Mouse (Mus musculus): Measurements from ENCODE around the gene Bag6.
A peak's percentile ranks its signal among the peaks of the same experiment; 100 is the strongest.

Gene Bag6

DNA sequence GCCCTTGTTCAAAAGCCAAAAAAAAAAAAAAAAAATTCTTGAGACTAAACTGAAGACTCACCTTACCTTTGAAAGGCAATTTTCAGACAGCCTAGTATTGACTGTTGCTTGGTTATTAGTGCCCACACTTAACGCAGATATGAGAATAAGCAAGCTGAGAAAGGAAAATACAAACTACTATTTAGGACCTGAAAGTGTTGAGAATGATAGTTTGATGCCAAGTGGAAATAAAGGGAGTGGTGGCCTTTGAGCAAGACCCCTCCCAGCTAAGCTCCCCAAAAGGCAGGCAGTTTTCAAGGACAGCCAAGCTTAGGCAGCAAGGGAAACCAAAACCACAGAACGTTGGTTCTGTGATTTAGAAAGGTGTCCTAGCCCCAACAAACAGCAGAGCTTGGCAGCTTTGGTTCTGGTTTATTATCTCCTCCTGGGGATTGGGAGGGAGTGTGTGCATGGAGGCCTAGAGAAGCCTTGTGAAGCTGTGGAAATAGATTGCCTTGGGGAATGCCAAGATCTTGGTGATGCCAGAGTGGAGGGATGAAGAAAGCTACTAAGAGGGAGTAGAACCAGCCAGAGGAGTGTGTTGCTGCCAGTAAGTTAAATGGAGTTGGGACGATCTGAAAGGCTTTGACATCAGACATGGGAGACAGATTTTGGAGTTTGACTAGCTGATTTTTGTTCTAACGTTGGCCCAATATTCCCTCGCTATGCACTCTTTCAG, 13.1 kb downstream of the Bag6 start:
- DNase-seq (ENCODE audit: low spot score), result no peak

DNA sequence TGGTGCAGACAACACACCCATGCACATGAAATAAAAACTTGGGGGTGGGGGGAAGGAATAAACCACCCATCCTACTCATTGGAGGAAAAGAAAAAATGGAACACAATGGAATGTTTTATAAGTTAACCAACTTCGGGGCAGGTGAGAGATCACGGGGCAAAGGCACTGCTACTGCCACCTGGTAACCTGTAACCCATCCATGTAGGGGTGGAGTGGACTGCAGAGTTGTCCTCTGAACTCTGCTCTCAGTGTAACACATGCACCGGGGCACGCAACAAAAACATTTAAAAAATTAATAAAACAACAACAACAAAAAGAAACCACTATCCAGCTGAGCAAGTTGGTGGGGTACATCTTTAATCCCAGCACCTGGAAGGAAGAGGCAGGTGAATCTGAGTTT, 17.1 kb downstream of the Bag6 start:
- no peak for DNase-seq (ENCODE audit: low spot score)

DNA sequence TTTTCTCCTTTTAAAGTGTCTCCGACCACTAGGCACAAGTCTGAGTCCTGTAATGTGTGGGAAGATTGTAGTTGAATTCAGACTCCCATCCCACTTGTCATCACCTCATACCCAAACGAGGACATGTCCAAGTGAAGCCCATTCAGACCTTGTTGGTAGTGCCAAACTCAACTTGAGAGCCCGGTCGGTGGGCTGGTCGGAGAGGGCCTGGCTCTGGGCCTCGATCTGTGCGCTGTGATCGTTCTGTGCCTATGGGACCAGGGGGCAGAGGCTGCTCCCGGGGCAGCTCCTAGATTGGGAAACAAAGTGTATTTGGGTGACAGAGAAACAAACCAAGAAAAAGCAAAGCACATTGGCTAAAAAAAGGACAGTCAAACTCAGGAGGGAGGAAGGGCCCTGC, 18.1 kb downstream of the Bag6 start:
- DNase-seq (ENCODE audit: low spot score), result no peak

DNA sequence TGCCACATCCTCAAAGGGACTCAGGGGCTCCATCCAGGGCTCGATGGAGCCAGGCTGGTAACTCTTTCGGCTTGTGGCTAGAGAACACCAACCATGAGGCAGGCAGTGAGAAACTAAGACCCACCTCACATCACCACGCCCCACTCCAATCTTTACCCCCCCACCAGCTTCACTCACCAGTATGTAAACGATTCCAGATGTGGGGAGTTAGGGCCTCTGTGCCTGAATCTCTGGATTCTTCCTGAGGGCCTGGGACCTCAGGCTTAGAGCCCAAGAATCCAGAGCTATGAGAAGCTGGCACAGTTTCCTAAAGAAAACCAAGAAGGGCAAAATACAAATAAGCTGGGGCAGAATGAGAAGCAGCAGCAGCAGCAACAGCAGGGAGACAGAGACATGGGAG, 19.0 kb downstream of the Bag6 start:
- DNase-seq (ENCODE audit: low spot score), result no peak

DNA sequence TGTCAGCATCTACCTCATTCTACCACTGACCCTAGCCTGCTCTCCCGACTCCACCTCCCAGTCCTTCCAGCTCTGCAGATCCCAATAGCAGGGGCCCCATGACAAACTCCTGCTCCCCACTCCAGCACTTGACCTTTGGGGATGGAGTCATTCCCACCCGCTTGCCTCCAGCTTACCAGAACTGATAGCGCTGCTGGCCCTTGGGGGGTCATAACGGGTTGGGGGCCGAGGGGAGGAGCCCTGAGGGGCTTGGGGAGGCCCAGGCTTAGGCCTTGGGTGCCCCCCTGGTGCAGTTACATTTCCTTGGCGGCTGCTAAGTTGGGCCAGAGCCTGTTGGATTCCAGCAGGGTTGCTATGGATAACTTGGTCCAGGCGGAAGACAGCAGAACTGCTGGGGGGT, 19.6 kb downstream of the Bag6 start:
- DNase-seq (ENCODE audit: low spot score), result no peak

DNA sequence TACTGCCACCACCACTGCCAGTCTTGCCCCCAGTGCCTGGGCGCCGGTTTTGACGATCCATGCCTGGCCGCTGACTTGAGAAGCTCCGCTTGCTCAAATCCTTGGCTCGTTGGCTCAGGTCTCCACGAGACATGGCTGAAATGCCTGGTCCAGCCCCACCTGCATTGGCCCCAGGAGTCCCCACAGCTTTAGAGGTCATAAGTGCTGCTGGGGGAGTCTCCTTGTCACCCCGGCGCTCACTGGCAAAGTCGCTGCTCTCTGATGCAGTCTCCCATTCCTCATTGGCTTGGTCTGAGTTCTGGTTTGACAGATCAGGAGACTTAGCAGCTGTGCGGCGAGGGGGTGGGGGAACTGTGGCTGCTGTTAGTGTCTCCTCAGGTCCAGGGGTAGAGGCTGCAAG, 20.5 kb downstream of the Bag6 start:
- no peak for DNase-seq (ENCODE audit: low spot score)

DNA sequence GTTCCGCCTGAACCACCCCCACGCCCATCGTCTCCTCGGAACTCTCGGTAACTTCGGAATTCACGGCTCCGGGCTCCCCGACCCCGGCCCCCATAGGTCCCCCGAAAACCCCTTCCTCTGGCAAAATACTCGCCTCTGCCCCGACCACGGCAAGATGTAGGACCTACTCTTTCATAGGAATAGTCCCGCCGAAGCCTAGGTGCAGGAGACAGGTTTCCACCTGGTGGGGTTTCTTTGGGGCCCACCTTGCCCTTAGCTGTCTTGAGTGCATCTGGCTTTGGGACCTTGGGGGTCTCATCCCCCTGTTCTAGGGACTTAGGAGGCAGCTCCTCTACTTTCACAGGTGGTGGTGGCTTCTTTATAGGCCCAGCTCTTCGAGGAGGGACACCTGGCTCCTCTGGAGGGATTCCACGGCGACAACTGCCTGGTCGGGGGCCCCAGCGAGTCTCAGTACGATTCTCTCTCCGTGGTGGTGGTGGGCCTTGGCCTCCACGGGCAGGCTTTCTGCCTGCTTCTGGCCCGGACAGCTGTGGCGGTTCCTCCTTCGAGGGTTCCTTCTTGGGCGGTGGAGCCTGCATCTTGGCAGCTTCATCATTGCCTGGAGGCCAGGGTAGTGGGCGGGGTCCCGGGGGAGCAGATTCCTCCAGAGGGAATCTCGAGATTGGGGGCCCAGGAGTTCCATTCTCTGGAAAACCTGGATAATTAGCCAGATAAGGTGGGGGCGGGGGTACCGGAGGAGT, 21.7 kb downstream of the Bag6 start:
- DNase-seq (ENCODE audit: low spot score), result no peak

DNA sequence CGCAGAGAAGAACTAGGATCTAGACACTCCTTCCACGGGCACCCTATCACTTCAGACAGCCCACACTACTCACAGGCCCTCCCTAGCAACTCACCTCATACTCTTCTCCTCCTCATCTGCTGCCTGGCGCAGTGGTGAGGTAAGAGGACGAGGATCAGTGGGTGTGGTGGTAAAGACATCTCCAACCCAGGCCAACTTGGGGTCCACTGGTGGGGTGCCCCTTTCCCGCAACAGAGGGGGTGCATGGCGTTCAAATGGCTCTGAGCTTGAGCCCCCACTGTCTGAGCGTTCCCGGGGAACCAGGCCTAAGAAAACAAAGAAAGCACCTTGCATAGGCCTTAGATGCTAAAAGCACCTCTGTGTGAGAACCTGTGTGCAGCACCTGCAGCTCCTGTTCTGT, 22.3 kb downstream of the Bag6 start:
- no peak for DNase-seq (ENCODE audit: low spot score)

DNA sequence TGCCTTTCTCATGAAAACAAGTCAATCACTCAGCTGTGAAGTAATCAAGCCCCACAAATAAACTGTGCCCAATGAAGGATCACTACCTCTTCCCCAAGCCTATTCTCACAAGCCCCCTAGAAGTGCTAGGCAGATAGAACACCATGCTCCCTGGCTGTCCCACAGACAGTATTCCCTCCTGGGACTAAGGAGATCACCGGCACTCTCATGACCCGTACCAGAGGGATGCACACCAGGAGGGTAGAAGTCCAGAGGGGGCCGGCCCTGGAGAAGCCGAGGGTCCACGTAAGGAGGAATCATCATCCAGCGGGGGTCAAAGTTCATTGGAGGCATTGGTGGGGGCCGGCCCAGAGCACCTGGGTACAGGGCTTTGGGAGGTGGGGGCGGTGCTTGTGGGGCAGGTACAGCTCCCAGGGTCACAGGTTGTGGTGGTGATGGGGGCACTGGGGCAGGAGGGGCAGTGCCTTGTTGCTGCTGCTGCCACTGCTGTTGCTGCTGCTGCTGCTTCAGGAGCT, 22.7 kb downstream of the Bag6 start:
- no peak for DNase-seq (ENCODE audit: low spot score)

DNA sequence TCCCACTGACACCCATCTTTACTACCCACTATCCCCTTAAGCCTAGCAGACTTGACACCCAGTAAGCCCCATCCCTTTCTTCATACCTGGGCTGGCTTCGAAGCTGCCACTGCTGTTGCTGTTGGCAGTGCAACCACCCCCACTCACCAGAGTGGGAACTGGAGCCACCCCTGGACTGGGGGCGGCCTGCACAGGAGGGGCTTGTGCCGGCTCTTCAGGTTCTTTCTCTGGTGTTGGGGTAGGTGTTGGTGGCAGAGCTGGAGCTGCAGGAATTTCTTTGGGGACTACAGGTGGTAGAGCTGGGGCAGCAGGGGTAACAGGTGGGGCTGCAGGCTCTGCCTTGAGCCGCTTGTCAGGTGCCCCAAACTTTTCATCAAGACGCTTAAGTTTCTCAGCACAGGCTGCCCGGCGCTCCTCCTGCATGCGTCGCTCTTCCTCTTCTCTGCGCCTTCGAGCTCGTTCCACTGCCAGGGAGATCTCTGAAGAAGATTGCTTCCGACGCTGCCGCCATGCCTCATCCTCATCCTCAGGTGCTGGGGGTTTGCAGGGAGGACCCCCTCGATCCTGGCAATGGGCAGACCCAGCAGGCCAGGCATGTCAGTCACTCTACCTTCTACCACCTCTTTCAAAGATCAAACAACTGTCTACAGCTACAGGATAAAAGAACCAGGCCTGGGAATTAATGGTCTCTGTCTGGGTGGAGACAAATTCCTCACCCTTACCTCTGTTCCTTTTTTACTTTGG, 24.0 kb downstream of the Bag6 start:
- no peak for DNase-seq (ENCODE audit: low spot score)

DNA sequence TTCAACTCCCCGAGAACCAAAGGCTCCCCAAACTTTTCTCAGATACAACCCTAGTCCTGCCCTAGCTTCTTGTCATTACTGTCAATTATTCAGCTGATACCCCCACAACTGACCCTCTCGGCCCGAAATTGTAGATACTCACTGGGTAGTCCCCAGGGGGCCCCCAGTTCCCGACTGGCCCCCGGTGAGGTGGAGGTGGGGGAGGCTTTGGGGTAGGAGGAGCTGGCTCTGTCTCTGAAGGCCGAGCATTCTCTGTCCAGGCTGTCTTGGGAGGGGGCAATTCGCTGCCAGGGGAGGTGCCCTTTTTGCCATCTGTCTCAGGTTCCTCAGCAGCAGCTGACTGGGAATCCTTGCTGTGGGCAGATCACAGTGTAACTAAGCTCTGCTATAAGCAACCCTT, 24.7 kb downstream of the Bag6 start:
- no peak for DNase-seq (ENCODE audit: low spot score)

DNA sequence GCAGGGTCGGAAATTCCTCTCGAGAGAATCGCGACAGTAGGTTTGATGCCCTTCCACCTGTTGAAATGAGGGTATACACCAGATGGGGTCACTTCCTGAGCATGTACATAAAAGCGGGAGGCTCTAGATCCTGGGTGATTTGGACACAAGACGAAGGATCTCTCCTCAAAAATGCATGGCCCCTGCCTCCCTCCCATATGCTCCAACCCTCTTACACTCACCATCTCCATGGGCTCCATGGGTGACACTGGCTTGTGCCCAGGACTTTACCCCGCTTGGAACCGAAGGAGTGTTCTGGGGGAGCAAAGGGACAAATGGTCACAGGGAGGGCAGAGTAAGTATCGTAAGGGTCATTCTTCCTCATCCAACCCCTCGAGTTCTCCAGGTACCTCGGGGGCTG, 26.4 kb downstream of the Bag6 start:
- no peak for DNase-seq (ENCODE audit: low spot score)

DNA sequence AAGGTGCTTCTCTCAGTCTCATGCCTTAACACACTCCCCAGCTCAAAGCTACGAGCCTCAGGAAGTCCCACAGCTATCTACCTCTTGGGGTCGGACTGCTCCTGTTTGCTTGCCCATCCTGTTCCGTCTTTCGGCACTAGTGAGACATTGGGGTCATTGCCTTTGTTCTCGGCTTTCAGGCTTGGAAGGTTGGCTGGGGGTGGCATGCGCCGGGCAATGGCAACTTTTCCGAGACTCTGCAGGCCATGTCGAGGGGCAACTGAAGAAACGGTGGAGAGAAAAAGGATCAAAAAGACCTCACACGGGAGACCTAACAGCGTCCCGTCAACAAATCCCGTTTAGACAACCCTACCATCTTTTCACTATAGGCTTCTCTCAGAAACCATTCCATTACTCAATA, 27.1 kb downstream of the Bag6 start:
- DNase-seq (ENCODE audit: low spot score), result no peak

DNA sequence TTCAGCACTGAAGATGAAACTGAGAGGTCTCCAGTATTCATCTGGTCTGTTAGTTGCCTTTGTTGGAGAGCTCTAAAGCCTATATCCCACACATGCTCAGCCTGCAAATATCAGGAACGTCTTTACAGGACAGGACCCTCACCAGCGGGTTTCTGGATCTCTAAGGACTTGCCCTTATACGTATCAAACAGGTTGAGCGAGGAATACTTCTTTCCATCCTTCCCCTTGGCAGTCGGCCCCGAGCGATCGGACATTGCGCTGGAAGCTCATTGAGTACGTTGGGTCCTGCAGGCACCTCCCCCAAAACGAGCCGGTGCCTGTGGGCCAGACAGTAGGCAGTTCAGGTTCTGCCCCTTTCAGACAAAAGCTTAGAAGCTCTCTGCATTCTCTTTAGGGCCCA, 27.8 kb downstream of the Bag6 start:
- peak; percentile 47 for DNase-seq (ENCODE audit: low spot score)

DNA sequence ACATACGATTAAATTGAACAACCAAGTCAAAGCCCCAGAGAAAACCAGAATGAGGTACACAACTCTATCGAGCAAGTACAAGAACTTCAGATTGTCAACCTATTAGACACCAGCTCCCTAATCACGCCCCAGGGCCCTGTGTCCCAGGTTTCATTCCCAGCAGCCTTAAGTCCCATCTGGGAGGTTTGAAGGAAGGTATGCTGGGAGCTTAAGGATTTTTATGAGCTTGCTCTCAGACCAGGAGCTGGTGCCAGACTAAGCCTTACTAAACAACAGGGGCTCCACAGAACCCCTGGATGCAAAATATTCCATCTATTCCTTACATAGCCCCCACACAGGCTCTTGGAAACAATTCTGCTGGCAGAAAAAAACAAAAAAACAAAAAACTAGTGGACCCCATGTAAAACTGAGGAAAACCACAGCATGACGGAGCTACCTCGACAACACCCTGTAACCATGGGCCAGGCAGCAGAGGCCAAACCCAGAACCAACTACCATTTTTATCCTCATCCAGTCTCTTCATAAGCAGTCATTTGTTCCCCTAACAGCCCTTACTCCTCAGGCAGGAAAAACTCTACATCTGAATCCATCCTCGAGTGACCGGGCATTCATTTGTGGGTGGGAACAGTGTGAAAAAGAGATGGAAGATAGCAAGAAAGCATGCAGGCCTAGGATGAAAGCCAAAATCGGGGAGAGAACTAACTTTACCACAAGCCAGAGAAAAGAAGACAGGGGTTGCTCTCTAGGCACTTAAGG, 28.5 kb downstream of the Bag6 start:
- no peak for DNase-seq (ENCODE audit: low spot score)

DNA sequence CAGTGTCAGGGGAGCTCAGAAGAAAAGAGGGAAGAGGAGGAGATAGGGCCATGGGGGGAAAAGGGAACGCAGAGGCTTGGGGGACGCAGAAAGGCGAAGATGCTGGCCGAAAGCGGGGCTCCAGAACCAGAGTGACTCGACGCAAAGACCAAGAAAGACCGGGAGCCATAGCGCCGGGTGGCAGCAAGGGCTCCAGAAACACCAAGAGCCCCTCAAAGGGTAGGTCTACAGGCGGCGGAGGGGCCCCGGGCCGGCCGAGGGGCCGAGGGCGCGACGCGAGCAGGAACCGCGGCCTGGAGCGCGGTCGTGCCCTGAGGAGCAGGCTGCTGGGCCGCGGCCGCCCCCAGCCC, 29.2 kb downstream of the Bag6 start:
- DNase-seq (ENCODE audit: low spot score), result no peak

DNA sequence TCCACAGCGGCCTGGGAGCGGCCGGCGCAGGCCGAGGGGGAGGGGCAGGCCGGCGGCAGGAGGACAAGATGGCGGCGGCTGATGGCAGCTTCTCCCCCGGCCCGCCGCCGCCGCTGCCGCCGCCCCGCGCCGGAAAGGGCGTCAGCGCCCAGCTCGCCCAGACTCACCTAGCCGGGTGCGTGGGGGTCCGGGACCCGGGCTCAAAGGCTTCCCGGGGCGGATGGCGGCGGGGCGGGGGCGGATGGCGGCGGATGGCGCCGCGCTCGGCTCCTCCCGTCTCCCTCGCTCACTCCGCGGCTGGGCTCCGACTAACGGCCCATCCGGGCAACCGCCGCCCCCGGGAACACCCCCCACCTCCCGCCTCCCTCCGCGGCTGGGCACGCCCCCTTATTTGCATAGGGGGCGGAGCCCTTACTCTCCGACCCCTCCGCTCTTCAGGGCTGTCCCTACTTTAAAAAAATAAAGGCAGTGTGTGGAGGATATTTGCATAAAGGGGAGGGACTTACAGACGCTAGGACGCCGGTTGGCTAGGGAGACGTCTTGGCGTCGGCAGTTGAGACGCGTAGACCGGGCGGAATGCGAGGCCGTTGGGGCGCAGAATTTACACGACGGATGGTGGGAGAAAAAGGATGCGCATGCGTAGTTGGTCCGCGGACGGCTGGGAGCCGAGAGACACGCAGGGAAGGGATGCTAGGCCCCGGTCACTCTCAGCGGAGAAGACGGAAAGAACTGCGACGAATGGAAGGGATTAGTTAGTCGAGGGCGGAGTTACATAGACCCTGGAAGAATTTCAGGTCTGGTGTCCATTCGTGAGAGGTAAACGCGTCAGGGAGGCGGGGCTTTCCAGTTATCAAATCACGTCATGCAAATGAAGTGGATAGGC, 29.8 kb downstream of the Bag6 start, which contains the start of gene Prrc2a:
Gene Prrc2a (minus strand): TSS at position 330 of the 883 bp plus-strand sequence.
- peak; percentile 99 for DNase-seq (ENCODE audit: low spot score)

DNA sequence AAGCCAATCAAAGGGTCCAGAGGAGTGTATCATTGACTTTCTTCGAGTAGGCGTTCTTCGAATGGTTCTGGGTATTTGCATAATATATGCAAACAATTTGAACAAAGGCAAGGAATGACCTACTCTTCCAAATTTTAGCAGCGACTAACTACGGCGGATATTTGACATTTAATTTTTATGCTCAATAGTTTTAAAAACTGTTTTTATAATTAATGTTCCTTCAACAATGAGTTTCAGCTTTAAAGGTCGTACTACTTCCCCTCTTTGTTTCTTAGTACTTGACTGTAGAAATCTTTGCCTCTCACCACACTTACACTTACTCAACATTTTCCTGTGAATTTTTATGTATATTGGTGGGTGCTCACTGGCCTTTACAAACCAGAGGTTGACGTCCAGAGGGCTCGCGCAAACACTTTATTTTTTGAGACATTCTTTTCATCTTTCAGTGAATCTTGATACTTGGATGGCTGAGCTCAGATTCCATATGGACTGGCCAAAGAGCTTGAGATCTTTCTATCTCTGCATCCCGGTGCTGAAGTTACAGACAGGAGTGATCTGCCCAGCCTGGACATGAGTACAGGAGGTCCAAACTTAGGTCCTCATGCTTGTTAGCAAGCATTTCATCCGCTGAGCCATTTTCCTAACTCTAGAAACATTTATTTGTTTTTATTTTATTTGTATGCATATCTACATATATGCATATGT, 30.6 kb downstream of the Bag6 start:
- no peak for DNase-seq (ENCODE audit: low spot score)

DNA sequence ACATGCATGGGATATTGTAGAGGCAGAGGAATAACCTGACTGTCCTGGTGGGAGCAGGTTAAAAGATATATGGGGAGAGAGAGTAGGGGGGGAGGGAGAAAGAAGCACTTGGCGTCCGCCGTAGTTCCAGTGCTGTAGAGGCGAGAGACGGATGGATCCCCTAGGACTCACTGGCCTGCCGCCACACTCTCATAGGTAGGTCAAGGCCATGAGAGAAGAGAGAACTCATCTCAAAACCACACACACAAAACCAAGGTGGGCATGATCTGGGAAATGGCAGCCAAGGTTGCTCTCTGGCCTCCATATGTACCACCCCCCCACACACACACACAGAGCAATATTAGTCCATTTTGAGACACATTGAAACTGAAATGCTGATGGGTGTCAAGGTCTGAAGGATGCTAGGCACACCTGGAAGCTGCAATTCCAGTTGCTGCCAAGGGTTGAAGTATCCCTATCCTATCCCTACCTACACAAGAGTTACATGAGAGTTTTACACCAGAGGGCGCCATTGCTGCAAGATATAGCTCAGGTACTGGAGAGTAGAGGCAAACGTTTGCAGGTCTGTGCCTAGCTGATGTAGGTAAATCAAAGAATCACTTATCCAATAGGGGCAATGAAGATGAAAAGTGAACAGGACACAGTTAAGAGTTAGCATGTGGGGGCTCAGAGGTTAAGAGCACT, 31.5 kb downstream of the Bag6 start:
- DNase-seq (ENCODE audit: low spot score), result peak; percentile 77

DNA sequence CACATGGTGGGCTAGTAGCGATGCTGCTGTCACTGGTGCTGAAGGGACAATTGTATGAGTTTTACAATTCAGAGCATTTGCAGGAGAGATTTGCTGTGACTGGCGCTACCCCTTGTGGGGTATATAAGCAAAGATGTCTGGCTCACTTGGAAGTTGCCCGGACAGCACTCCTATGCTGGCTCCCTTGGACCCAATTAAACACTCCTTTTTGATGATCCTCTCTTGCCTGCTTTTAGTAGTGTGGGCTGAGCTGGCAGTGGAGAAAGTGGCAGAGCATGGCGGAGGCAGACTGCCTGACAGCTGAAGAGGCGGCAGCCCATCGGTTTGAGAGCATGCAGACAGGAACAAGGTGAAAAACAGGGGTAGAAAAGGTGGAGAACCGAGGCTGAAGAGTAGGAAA, 32.8 kb downstream of the Bag6 start:
- DNase-seq (ENCODE audit: low spot score), result no peak
